Mouse (Mus musculus): Measurements from ENCODE around the gene Tspan5. TPM values are rescaled to one million over a fixed set of nuclear protein-coding genes. Genes with fewer than 3 reads are reported as not detected.

The Tspan5 gene
- polyA plus RNA-seq, 1 experiment, result 3.9 TPM

DNA sequence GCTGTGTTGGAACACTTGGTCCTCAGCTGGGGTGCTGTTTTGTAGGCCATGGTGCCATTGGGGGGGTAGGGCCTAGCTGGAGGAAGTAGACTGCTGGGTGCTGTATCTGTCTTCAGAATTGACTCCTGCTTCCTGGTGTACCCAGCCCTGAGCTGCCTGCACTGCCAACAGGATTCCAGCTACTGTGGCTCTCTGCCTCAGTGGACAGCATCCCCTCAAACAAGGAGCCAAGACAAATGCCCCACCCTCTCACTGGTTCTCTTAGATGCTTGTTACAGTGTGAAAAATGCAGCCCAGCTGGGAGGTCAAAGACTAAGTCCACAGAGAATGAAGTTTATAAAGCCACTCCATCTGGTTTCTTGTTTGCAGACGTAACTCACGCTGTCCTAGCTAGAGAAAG lies 101.2 kb downstream of the Tspan5 start:
- H3K27me3 ChIP-seq (ENCODE audit: control insufficient read depth, insufficient read depth, low read length), result no peaks in the 10 kb centered on the region
- no peak for TF ChIP-seq POLR2A (IDR thresholded peaks at IDR 0.05; ENCODE audit: low read depth, low read length)
- TF ChIP-seq CTCF (IDR thresholded peaks at IDR 0.05; ENCODE audit: extremely low read depth, insufficient read depth, insufficient read length, insufficient replicate concordance), result no peak
- H3K36me3 ChIP-seq (ENCODE audit: control insufficient read depth, insufficient read depth, low read length), result no peaks in the 10 kb centered on the region
- no peak overlapping the region for H3K27ac ChIP-seq (ENCODE audit: insufficient read depth, low read length)
- H3K4me3 ChIP-seq (ENCODE audit: extremely low read depth, insufficient read depth, insufficient read length), result no peak overlapping the region
- no peaks in the 10 kb centered on the region for H3K4me1 ChIP-seq (ENCODE audit: control insufficient read depth, insufficient read depth, insufficient read length)
- no peak for DNase-seq (ENCODE audit: low read depth in 1 of 2, low spot score in 2 of 2)
- WGBS, result 100% methylated on average over 2 of the region's 2 CpGs

DNA sequence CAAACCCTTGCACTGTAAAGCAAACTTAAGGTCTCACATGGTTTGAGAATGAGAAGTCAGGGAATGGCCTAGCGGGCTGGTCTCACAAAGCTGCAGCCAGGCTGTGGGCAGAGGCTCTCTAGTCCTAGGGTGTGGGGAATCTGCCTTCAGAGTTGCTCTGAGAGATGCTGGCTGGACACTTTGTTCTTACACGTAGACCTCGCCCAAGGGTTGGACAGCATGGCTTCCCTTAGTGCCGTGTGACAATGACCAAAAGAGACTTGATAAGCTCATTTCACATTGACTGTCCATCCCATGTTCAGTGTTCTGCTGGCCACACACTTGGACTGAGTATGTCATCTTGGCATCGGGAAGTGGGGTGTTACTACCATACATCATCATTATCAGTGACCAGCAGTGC lies 101.6 kb downstream of the Tspan5 start:
- Histone ChIP-seq H3K4me1 (ENCODE audit: control insufficient read depth, insufficient read depth, insufficient read length) (no peaks in the 10 kb centered on the region), H3K36me3 (ENCODE audit: control insufficient read depth, insufficient read depth, low read length) (no peaks in the 10 kb centered on the region), H3K27ac (ENCODE audit: insufficient read depth, low read length) (no peak overlapping the region), H3K4me3 (ENCODE audit: extremely low read depth, insufficient read depth, insufficient read length) (no peak overlapping the region), H3K27me3 (ENCODE audit: control insufficient read depth, insufficient read depth, low read length) (no peaks in the 10 kb centered on the region)
- no peak for DNase-seq (ENCODE audit: low read depth in 1 of 2, low spot score in 2 of 2)
- TF ChIP-seq CTCF (IDR thresholded peaks at IDR 0.05; ENCODE audit: extremely low read depth, insufficient read depth, insufficient read length, insufficient replicate concordance) (no peak), POLR2A (IDR thresholded peaks at IDR 0.05; ENCODE audit: low read depth, low read length) (no peak)
- WGBS, result 87% methylated on average over 5 of the region's 5 CpGs

- 88% methylated on average over 1 of the region's 1 CpGs for WGBS
- Histone ChIP-seq H3K27ac (ENCODE audit: insufficient read depth, low read length) (no peak overlapping the region), H3K27me3 (ENCODE audit: control insufficient read depth, insufficient read depth, low read length) (no peaks in the 10 kb centered on the region), H3K4me1 (ENCODE audit: control insufficient read depth, insufficient read depth, insufficient read length) (no peaks in the 10 kb centered on the region), H3K36me3 (ENCODE audit: control insufficient read depth, insufficient read depth, low read length) (no peaks in the 10 kb centered on the region), H3K4me3 (ENCODE audit: extremely low read depth, insufficient read depth, insufficient read length) (no peak overlapping the region)
- no peak for DNase-seq (ENCODE audit: low read depth in 1 of 2, low spot score in 2 of 2)
- TF ChIP-seq CTCF (IDR thresholded peaks at IDR 0.05; ENCODE audit: extremely low read depth, insufficient read depth, insufficient read length, insufficient replicate concordance) (no peak), POLR2A (IDR thresholded peaks at IDR 0.05; ENCODE audit: low read depth, low read length) (no peak)
Observed at GRCm38 (mm10) chr3:138845820-138846219, 103.8 kb downstream of the Tspan5 start.

GRCm38 (mm10) chr3:138847809-138848208 lies 105.8 kb downstream of the Tspan5 start:
- no peaks in the 10 kb centered on the region for H3K4me1 ChIP-seq (ENCODE audit: control insufficient read depth, insufficient read depth, insufficient read length)
- H3K36me3 ChIP-seq (ENCODE audit: control insufficient read depth, insufficient read depth, low read length), result no peaks in the 10 kb centered on the region
- no peak for DNase-seq (ENCODE audit: low read depth in 1 of 2, low spot score in 2 of 2)
- WGBS, result 85% methylated on average over 3 of the region's 3 CpGs
- H3K27ac ChIP-seq (ENCODE audit: insufficient read depth, low read length), result no peak overlapping the region
- TF ChIP-seq POLR2A (IDR thresholded peaks at IDR 0.05; ENCODE audit: low read depth, low read length) (no peak), CTCF (IDR thresholded peaks at IDR 0.05; ENCODE audit: extremely low read depth, insufficient read depth, insufficient read length, insufficient replicate concordance) (no peak)
- H3K27me3 ChIP-seq (ENCODE audit: control insufficient read depth, insufficient read depth, low read length), result no peaks in the 10 kb centered on the region
- H3K4me3 ChIP-seq (ENCODE audit: extremely low read depth, insufficient read depth, insufficient read length), result no peak overlapping the region

GRCm38 (mm10) chr3:138849755-138850301 lies 107.8 kb downstream of the Tspan5 start:
- Histone ChIP-seq H3K4me3 (ENCODE audit: extremely low read depth, insufficient read depth, insufficient read length) (no peak overlapping the region), H3K36me3 (ENCODE audit: control insufficient read depth, insufficient read depth, low read length) (no peaks in the 10 kb centered on the region), H3K4me1 (ENCODE audit: control insufficient read depth, insufficient read depth, insufficient read length) (no peaks in the 10 kb centered on the region), H3K27ac (ENCODE audit: insufficient read depth, low read length) (no peak overlapping the region), H3K27me3 (ENCODE audit: control insufficient read depth, insufficient read depth, low read length) (no peaks in the 10 kb centered on the region)
- TF ChIP-seq CTCF (IDR thresholded peaks at IDR 0.05; ENCODE audit: extremely low read depth, insufficient read depth, insufficient read length, insufficient replicate concordance) (no peak), POLR2A (IDR thresholded peaks at IDR 0.05; ENCODE audit: low read depth, low read length) (no peak)
- no peak for DNase-seq (ENCODE audit: low read depth in 1 of 2, low spot score in 2 of 2)
- WGBS, result 91% methylated on average over 11 of the region's 11 CpGs

- no peak for TF ChIP-seq CTCF (IDR thresholded peaks at IDR 0.05; ENCODE audit: extremely low read depth, insufficient read depth, insufficient read length, insufficient replicate concordance)
- TF ChIP-seq POLR2A (IDR thresholded peaks at IDR 0.05; ENCODE audit: low read depth, low read length), result no peak
- 97% methylated on average over 8 of the region's 8 CpGs for WGBS
- Histone ChIP-seq H3K27me3 (ENCODE audit: control insufficient read depth, insufficient read depth, low read length) (no peaks in the 10 kb centered on the region), H3K4me3 (ENCODE audit: extremely low read depth, insufficient read depth, insufficient read length) (no peak overlapping the region), H3K4me1 (ENCODE audit: control insufficient read depth, insufficient read depth, insufficient read length) (no peaks in the 10 kb centered on the region), H3K36me3 (ENCODE audit: control insufficient read depth, insufficient read depth, low read length) (no peaks in the 10 kb centered on the region), H3K27ac (ENCODE audit: insufficient read depth, low read length) (no peak overlapping the region)
- DNase-seq (ENCODE audit: low read depth in 1 of 2, low spot score in 2 of 2), result no peak
Observed at GRCm38 (mm10) chr3:138851876-138852275, 109.9 kb downstream of the Tspan5 start.

- Histone ChIP-seq H3K27ac (ENCODE audit: insufficient read depth, low read length) (no peak overlapping the region), H3K36me3 (ENCODE audit: control insufficient read depth, insufficient read depth, low read length) (no peaks in the 10 kb centered on the region), H3K4me1 (ENCODE audit: control insufficient read depth, insufficient read depth, insufficient read length) (no peaks in the 10 kb centered on the region), H3K4me3 (ENCODE audit: extremely low read depth, insufficient read depth, insufficient read length) (no peak overlapping the region), H3K27me3 (ENCODE audit: control insufficient read depth, insufficient read depth, low read length) (no peaks in the 10 kb centered on the region)
- TF ChIP-seq CTCF (IDR thresholded peaks at IDR 0.05; ENCODE audit: extremely low read depth, insufficient read depth, insufficient read length, insufficient replicate concordance) (no peak), POLR2A (IDR thresholded peaks at IDR 0.05; ENCODE audit: low read depth, low read length) (no peak)
- DNase-seq (ENCODE audit: low read depth in 1 of 2, low spot score in 2 of 2), result no peak
- 86% methylated on average over 13 of the region's 13 CpGs for WGBS
Observed at GRCm38 (mm10) chr3:138852982-138853689, 111.1 kb downstream of the Tspan5 start.
